Mouse (Mus musculus) megakaryocyte-erythroid progenitor cell, adult 5-6 weeks (primary cell): Measurements from ENCODE around the gene Plppr3. TPM values are rescaled to one million over a fixed set of nuclear protein-coding genes. Genes with fewer than 3 reads are reported as not detected.
"Not testable (repeated sequence)": the region's sequence is repeated elsewhere in the genome, so short reads cannot be mapped to it uniquely, and the experiment has no call there.

Source experiments
- ATAC-seq: replicated peaks from 2 replicates; pipeline ENCODE4 v1.8.0; 2016; ENCODE audit warnings: mild to moderate bottlenecking, inconsistent platforms; ENCODE audit not compliant: severe bottlenecking, poor library complexity, low FRiP score, low TSS enrichment
- total RNA-seq, 2 experiments: library from RNA; stranded (forward) in 1 of 2; stranded (reverse) in 1 of 2; fragments of 200-1000, 215-1000 nt in 1 of 2; fragments of >200 nt in 1 of 2; fragmentation: Nextera tagmentation in 1 of 2; gene quantifications; 2 replicates each; pipeline ENCODE4 v1.2.3; 2014 to 2017

Gene Plppr3
- total RNA-seq, 2 experiments from 2014 or later: 15.0 TPM; not detected in 1

GRCm38 (mm10) chr10:79907415-79907814, 33.0 kb upstream of the Plppr3 start:
- ATAC-seq: no peak

GRCm38 (mm10) chr10:79906712-79907111, 32.3 kb upstream of the Plppr3 start:
- ATAC-seq: no peak

- ATAC-seq: no peak; the same call in 1 of the 2 replicates
Observed at GRCm38 (mm10) chr10:79900951-79901410, 26.5 kb upstream of the Plppr3 start.

DNA sequence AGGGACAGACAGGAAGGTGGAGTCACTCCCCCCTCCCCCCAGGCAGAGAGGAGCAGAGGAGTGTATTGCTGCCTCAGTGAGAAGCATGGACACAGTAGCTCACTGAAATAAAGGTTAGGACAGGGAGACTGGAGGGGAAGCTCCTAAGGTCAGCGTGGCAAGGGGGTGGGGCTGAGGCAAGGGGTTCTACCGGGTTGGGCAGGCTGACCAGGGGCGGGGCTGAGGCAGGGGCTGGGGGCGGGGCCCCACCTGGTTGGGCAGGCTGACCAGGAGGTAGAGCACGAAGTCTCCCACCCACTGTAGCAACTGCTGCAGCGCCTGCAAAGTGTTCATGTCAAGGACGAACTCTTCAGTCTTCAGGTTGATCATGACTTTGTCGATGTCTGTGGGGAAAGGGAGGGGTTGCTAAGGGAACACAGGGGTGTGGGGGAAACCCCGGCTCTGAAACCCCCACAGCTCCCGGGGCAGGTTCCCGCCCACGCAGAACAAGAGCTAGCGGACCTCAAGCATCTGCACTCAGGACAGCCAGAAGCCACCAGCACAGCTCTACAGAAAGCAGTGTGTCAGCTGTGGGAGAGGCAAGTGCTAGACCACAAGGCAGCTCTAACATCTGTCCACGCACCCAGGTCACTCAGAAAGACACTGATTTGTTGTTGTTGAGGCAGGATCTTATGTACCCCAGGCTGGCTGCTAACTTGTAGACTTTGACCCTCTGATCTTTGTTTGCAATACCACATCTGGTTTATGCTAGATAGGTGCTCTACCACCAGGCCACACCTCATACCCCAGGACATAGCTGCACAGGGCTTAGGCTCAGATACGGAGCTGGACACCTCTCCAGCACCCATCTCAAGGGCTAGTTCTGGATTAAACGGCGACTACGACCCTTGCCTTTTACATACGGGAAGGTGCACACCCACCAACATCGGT, 23.1 kb upstream of the Plppr3 start:
- no peak for ATAC-seq

DNA sequence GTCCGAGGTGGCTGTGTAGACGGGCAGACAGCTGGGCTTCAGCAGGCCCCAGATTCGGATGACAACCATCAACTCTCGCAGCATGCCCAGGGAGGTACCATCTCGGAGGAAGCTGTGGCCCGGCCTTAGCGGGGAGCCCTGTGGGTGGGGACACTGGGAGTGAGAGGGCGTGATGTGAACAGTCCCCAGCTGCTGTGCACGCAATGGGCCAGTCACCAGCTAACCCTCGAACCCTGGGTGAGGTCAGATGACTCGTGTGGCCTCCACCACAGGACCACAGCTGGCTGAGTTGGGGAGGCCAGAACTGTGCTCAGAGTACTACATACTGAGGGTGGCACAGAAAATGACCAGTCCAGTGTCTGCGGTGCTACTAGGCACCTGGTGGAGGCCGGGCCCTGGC, 22.4 kb upstream of the Plppr3 start:
- ATAC-seq: no peak

- no peak for ATAC-seq
Observed at GRCm38 (mm10) chr10:79896306-79896705, 21.9 kb upstream of the Plppr3 start.

GRCm38 (mm10) chr10:79892451-79893118, 18.2 kb upstream of the Plppr3 start:
- peak; percentile 72 for ATAC-seq

DNA sequence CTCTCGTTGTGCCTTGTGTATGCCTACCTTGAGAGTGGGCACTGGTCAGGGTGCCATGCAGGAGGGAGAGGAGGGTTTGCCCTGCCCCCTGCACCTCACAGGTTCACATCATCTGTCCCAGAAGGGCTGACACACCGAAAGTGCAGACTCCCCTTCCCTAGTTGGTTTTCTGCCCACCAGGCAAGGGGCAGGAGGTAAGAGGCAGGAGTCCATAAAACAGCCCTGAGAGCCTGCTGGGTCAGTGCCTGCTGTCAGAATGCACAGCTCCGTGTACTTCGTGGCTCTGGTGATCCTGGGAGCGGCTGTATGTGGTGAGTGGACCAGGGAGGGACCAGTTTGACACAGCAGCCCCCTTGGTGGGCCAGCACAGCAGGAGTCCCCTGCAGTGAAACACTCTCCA, 16.2 kb upstream of the Plppr3 start, which contains the start of gene Cfd:
Gene Cfd, plus strand, starts transcription at position 184 of the 400 bp plus-strand sequence.
- ATAC-seq: no peak

- ATAC-seq: no peak
Observed at GRCm38 (mm10) chr10:79889386-79889785, 15.0 kb upstream of the Plppr3 start.

DNA sequence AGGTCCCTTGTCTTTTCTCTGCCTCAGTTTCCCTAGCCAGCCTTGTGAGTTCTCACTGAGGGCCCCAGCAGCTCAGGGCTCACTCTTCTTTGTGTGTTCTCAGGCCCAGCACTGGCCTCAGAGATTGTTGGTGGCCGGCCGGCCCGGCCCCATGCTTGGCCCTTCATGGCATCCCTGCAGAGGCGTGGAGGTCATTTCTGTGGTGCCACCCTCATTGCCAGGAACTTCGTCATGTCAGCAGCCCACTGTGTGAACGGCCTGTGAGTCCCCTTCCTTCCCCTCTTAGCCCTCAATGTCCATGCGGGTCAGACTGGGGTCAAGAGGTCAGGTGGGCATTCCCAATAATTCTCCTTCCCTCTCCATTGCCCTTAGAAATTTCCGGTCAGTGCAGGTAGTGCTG, 12.2 kb upstream of the Plppr3 start:
- no peak for ATAC-seq

- no peak for ATAC-seq
Observed at GRCm38 (mm10) chr10:79886054-79886453, 11.6 kb upstream of the Plppr3 start, which contains the start of gene Elane. Gene Elane (plus strand): TSS chr10:79886247.

- not testable (repeated sequence) for ATAC-seq
Observed at GRCm38 (mm10) chr10:79884938-79885337, 10.5 kb upstream of the Plppr3 start.

DNA sequence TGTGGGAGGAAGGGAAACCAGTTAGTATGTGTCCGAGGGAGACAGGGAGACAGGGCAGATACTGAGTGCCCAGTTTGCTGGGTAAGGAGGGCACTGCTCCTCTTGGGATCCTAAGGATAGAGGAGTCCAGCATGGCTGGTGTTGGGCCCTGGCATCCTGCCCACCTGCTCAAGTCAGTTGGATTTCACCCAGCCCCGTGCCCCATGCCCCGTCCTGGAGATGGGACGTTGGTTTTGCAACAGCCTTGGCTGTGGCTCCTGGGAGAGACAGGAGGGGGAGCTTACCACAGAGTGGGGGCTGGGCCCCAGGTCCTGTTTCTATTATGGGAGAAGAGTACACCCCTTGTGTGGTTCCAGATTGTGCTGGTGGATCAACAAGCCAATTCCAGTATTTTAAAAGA, 10.0 kb upstream of the Plppr3 start:
- ATAC-seq: 0 out of 2 replicates have a peak, but pooled peaks have one; percentile 8

- peak; percentile 51 for ATAC-seq
Observed at GRCm38 (mm10) chr10:79883297-79884084, 9.1 kb upstream of the Plppr3 start.

GRCm38 (mm10) chr10:79881981-79882380, 7.5 kb upstream of the Plppr3 start:
- ATAC-seq: peak; percentile 60

GRCm38 (mm10) chr10:79880721-79881120, 6.3 kb upstream of the Plppr3 start:
- ATAC-seq: no peak

GRCm38 (mm10) chr10:79879527-79879926, 5.1 kb upstream of the Plppr3 start:
- no peak for ATAC-seq

GRCm38 (mm10) chr10:79877757-79878156, 3.3 kb upstream of the Plppr3 start:
- ATAC-seq: no peak

DNA sequence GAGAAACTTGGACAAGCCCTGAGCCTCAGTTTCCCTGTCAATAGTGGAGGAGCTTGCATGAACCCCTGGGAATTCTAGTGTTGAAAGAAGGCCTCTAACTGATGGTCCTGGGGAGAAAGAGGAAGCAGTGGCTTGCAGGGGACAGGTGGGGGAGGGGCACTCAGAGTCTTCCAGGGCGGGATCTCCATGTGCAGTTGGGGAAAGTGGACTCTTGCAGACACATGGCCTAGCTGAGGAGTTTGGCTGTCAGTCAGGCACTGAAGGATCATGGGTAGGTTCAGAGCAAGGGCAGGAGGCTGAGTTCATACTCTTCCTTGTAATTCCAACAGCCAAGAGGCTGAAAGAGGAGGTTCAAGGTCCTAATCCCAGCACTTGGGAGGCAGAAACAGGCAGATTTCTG, 2.7 kb upstream of the Plppr3 start:
- no peak for ATAC-seq
